Mouse (Mus musculus) CH12.LX (cell line): ENCODE results near the gene Rplp2. TPM values are rescaled to one million over a fixed set of nuclear protein-coding genes. Genes with fewer than 3 reads are reported as not detected.
A peak's percentile ranks its signal among the peaks of the same experiment; 100 is the strongest.

Experiments
- DNase-seq: peaks from one replicate; pipeline ENCODE4 v3.0.0-alpha.2; 2013; ENCODE audit errors: extremely low read depth
- H3K27ac ChIP-seq: 2 replicates; pipeline ENCODE4 v1.5.1; 2012; ENCODE audit warnings: low read depth, mild to moderate bottlenecking, control low read depth, moderate library complexity; ENCODE audit not compliant: insufficient read depth
- H3K27me3 ChIP-seq: replicated peaks from 2 replicates; pipeline ENCODE3; 2012; ENCODE audit warnings: inconsistent platforms
- H3K36me3 ChIP-seq, 2 experiments: replicated peaks in 1 of 2; 2 replicates each; pipeline versions ENCODE3 to v1.6.1; 2012; ENCODE audit warnings: inconsistent platforms in 1 of 2, low read length in 1 of 2, mild to moderate bottlenecking in 1 of 2, mixed read lengths in 1 of 2, moderate library complexity in 1 of 2; ENCODE audit not compliant: control insufficient read depth in 1 of 2, insufficient read depth in 1 of 2
- H3K4me1 ChIP-seq, 2 experiments: 2 replicates each; pipeline ENCODE4 v1.6.1; 2012; ENCODE audit warnings: inconsistent platforms in 1 of 2, moderate library complexity in 1 of 2; ENCODE audit not compliant: insufficient read depth in 2 of 2, control insufficient read depth in 1 of 2
- H3K4me2 ChIP-seq: 2 replicates; pipeline ENCODE4 v1.6.1; 2012; ENCODE audit warnings: low read depth, mild to moderate bottlenecking, control low read depth; ENCODE audit not compliant: poor library complexity, insufficient read depth, severe bottlenecking
- H3K4me3 ChIP-seq, 3 experiments: fragments of 150-350 bp in 1 of 3; sonication (generic) in 1 of 3; replicated peaks in 1 of 3; 2 replicates each; pipeline versions ENCODE3 to v1.5.1; 2011 to 2012; ENCODE audit warnings: low read depth in 2 of 3, low read length in 2 of 3, mild to moderate bottlenecking in 2 of 3, moderate library complexity in 2 of 3, control low read depth in 1 of 3, improper control_type of control experiment in 1 of 3, inconsistent platforms in 1 of 3, mixed read lengths in 1 of 3; ENCODE audit not compliant: poor library complexity in 1 of 3
- H3K79me2 ChIP-seq: replicated peaks from 2 replicates; pipeline ENCODE4 v1.6.1; 2012; ENCODE audit warnings: mild to moderate bottlenecking, moderate library complexity; ENCODE audit not compliant: control insufficient read depth, poor library complexity, insufficient read depth, severe bottlenecking; ENCODE audit errors: extremely low read depth
- H3K9ac ChIP-seq: 2 replicates; pipeline ENCODE4 v1.6.1; 2012; ENCODE audit warnings: low read depth, mild to moderate bottlenecking, control low read depth, moderate library complexity; ENCODE audit not compliant: insufficient read depth
- H3K9me3 ChIP-seq: replicated peaks from 2 replicates; pipeline ENCODE3; 2012; ENCODE audit warnings: low read length, inconsistent platforms, mixed read lengths
- CHD1 ChIP-seq: IDR thresholded peaks from 2 replicates; pipeline ENCODE4 v1.6.1; 2012; ENCODE audit warnings: low read depth, low read length, improper control_type of control experiment, inconsistent platforms
- CTCF ChIP-seq, 2 experiments: IDR thresholded peaks in 1 of 2; conservative IDR thresholded peaks in 1 of 2; 2 replicates each; pipeline ENCODE4 v1.5.1; 2011 to 2012; ENCODE audit warnings: low read depth in 2 of 2, low read length in 2 of 2, improper control_type of control experiment in 1 of 2, inconsistent platforms in 1 of 2, mild to moderate bottlenecking in 1 of 2, moderate library complexity in 1 of 2
- ELF1 ChIP-seq: IDR thresholded peaks from 2 replicates; pipeline ENCODE4 v1.6.1; 2014; ENCODE audit warnings: low read depth, mild to moderate bottlenecking, inconsistent platforms, low read length, improper control_type of control experiment
- EP300 ChIP-seq: IDR thresholded peaks from 2 replicates; pipeline ENCODE4 v1.6.1; 2011; ENCODE audit warnings: low read length, improper control_type of control experiment
- HCFC1 ChIP-seq: IDR thresholded peaks from 2 replicates; pipeline ENCODE4 v1.6.1; 2012; ENCODE audit warnings: low read depth, mild to moderate bottlenecking, inconsistent platforms, low read length, improper control_type of control experiment
- KAT2A ChIP-seq: IDR thresholded peaks from 2 replicates; pipeline ENCODE4 v1.6.1; 2012; ENCODE audit warnings: low read length, improper control_type of control experiment, inconsistent platforms; ENCODE audit not compliant: insufficient replicate concordance
- MAFK ChIP-seq: IDR thresholded peaks from 2 replicates; pipeline ENCODE4 v1.6.1; 2011; ENCODE audit warnings: low read length, improper control_type of control experiment; ENCODE audit not compliant: insufficient replicate concordance
- MAZ ChIP-seq: IDR thresholded peaks from 2 replicates; pipeline ENCODE4 v1.6.1; 2012; ENCODE audit warnings: low read depth, mild to moderate bottlenecking, inconsistent platforms, low read length, improper control_type of control experiment, moderate library complexity
- MEF2A ChIP-seq: IDR thresholded peaks from 2 replicates; pipeline ENCODE4 v1.6.1; 2014; ENCODE audit warnings: low read depth, mild to moderate bottlenecking, inconsistent platforms, low read length, improper control_type of control experiment, borderline replicate concordance
- MXI1 ChIP-seq: IDR thresholded peaks from 2 replicates; pipeline ENCODE4 v1.6.1; 2011; ENCODE audit warnings: mild to moderate bottlenecking, low read depth, low read length, improper control_type of control experiment
- MYC ChIP-seq: IDR thresholded peaks from 2 replicates; pipeline ENCODE4 v1.6.1; 2011; ENCODE audit warnings: low read depth, mild to moderate bottlenecking, improper control_type of control experiment, low read length
- NELFE ChIP-seq: IDR thresholded peaks from 2 replicates; pipeline ENCODE4 v1.6.1; 2011; ENCODE audit warnings: low read depth, low read length, improper control_type of control experiment
- PAX5 ChIP-seq: IDR thresholded peaks from 2 replicates; pipeline ENCODE4 v1.6.1; 2012; ENCODE audit warnings: low read length, inconsistent platforms, mixed read lengths
- POLR2AphosphoS2 ChIP-seq: IDR thresholded peaks from 2 replicates; pipeline ENCODE4 v1.6.1; 2011; ENCODE audit warnings: low read depth, low read length, improper control_type of control experiment
- RAD21 ChIP-seq: IDR thresholded peaks from 2 replicates; pipeline ENCODE4 v1.6.1; 2011; ENCODE audit warnings: low read depth, mild to moderate bottlenecking, low read length, improper control_type of control experiment, moderate library complexity
- RCOR1 ChIP-seq: conservative IDR thresholded peaks from 2 replicates; pipeline ENCODE4 v1.6.1; 2012; ENCODE audit warnings: low read depth, mild to moderate bottlenecking, inconsistent platforms, low read length, improper control_type of control experiment
- SIN3A ChIP-seq: IDR thresholded peaks from 2 replicates; pipeline ENCODE4 v1.6.1; 2012; ENCODE audit warnings: low read length, improper control_type of control experiment, inconsistent platforms
- SMC3 ChIP-seq: IDR thresholded peaks from 2 replicates; pipeline ENCODE4 v1.6.1; 2011; ENCODE audit warnings: low read depth, low read length, improper control_type of control experiment
- TBP ChIP-seq: conservative IDR thresholded peaks from 2 replicates; pipeline ENCODE4 v1.6.1; 2011; ENCODE audit warnings: low read depth, low read length, improper control_type of control experiment
- TCF12 ChIP-seq: IDR thresholded peaks from 2 replicates; pipeline ENCODE4 v1.6.1; 2014; ENCODE audit warnings: low read depth, mild to moderate bottlenecking, inconsistent platforms, low read length, improper control_type of control experiment
- UBTF ChIP-seq: IDR thresholded peaks from 2 replicates; pipeline ENCODE4 v1.6.1; 2012; ENCODE audit warnings: low read depth, mild to moderate bottlenecking, inconsistent platforms, low read length, improper control_type of control experiment, moderate library complexity
- USF1 ChIP-seq: IDR thresholded peaks from 2 replicates; pipeline ENCODE4 v1.6.1; 2014; ENCODE audit warnings: low read depth, mild to moderate bottlenecking, inconsistent platforms, low read length, improper control_type of control experiment
- ZKSCAN1 ChIP-seq: IDR thresholded peaks from 2 replicates; pipeline ENCODE4 v1.6.1; 2012; ENCODE audit warnings: low read depth, inconsistent platforms, low read length, improper control_type of control experiment, borderline replicate concordance
- ZMIZ1 ChIP-seq: IDR thresholded peaks from 2 replicates; pipeline ENCODE4 v1.6.1; 2012; ENCODE audit warnings: low read depth, mild to moderate bottlenecking, inconsistent platforms, low read length, improper control_type of control experiment
- dilution Hi-C: fragments of 300-500 bp; cut with MboI; formaldehyde crosslinking; loops from 2 replicates; pipeline ENCODE4 v1.14.3; 2020; ENCODE audit warnings: low sequenced_read_pairs; ENCODE audit not compliant: extremely low pct_unique_long_range_greater_than_20kb, extremely low pct_ligation_motif_present
- in situ Hi-C: fragments of 300-500 bp; cut with MboI; formaldehyde crosslinking; loops from 3 replicates; pipeline ENCODE4 v1.14.3; 2019; ENCODE audit warnings: low sequenced_read_pairs, low pct_ligation_motif_present, low pct_unique_long_range_greater_than_20kb, mixed read lengths
- polyA plus RNA-seq: library from polyadenylated mRNA; unstranded; fragments of >175 nt; gene quantifications from 2 replicates; pipeline ENCODE4 v1.2.1, GENCODE M21; 2012; ENCODE audit warnings: low read depth; ENCODE audit not compliant: insufficient read length
- total RNA-seq, 2 experiments: library from RNA; depleted of rRNA; stranded (reverse); fragments of 300-350 nt in 1 of 2; fragments of >200 nt in 1 of 2; gene quantifications; 2 replicates each; pipeline ENCODE4 v1.2.3; 2012 to 2014

The Rplp2 gene
- total and polyA plus RNA-seq, 3 experiments: 791 to 3,416 (median 2,025) TPM

- TF ChIP-seq UBTF (no peak), SMC3 (peak; percentile 90), SIN3A (peak; percentile 68), ZKSCAN1 (no peak), MXI1 (peak; percentile 68), MAZ (peak; percentile 78), MEF2A (peak; percentile 80; the same call in 1 of the 2 replicates), CHD1 (no peak), EP300 (peak; percentile 74), POLR2AphosphoS2 (no peak), CTCF (conservative IDR thresholded peaks at IDR 0.05 in 1 of 2, IDR thresholded peaks at IDR 0.05 in 1 of 2; ENCODE audit: low read depth in 2 of 2, low read length in 2 of 2) (peak; percentile 95), TBP (no peak), MAFK (peak; percentile 70; the same call in 1 of the 2 replicates)
- TF ChIP-seq, all 38 proteins: peak for 23
Observed at GRCm38 (mm10) chr7:141480842-141481497, 33.8 kb downstream of the Rplp2 start (continued).

GRCm38 (mm10) chr7:141481498-141482401, 34.6 kb downstream of the Rplp2 start:
- no peak for TF ChIP-seq RCOR1
- no peak for TF ChIP-seq HCFC1
- TF ChIP-seq MAFK: no peak
- TF ChIP-seq CTCF (conservative IDR thresholded peaks at IDR 0.05 in 1 of 2, IDR thresholded peaks at IDR 0.05 in 1 of 2; ENCODE audit: low read depth in 2 of 2, low read length in 2 of 2): peak in 1 of 2 experiments; percentile 60; a peak in 2 of 4 replicates
- peak; percentile 58; the same call in 1 of the 2 replicates for TF ChIP-seq UBTF
- no peak for TF ChIP-seq NELFE
- TF ChIP-seq KAT2A: no peak
- TF ChIP-seq TCF12: no peak
- TF ChIP-seq SMC3: peak; percentile 44
- TF ChIP-seq TBP: no peak
- peak; percentile 5 for TF ChIP-seq RAD21
- no peak for TF ChIP-seq USF1
- TF ChIP-seq MYC: no peak
- TF ChIP-seq EP300: no peak
- TF ChIP-seq ZMIZ1: no peak
- no peak for TF ChIP-seq SIN3A
- TF ChIP-seq PAX5: no peak
- TF ChIP-seq ELF1: no peak
- TF ChIP-seq, all 38 proteins: peak for 4
- peak overlapping the region; percentile 88 for H3K4me2 ChIP-seq
- H3K27me3 ChIP-seq: no peaks in the 10 kb centered on the region
- DNase-seq: peak; percentile 24
- H3K4me1 ChIP-seq: peaks cover 11 to 39% of the 10 kb centered on the region in 2 experiments
- H3K9me3 ChIP-seq: no peaks in the 10 kb centered on the region
- in situ Hi-C loops (loop anchor here (5.0 kb wide), 1 partner anchor 46 kb away; no protein-coding TSS in a partner anchor), dilution Hi-C loops (no loop called here)
- peak overlapping the region; percentile 26; the same call in 1 of the 2 replicates for H3K9ac ChIP-seq
- no peaks in the 10 kb centered on the region for H3K79me2 ChIP-seq
- peak overlapping the region in 2 of 3 experiments; percentile 16 to 64 for H3K4me3 ChIP-seq
- H3K27ac ChIP-seq: no peak overlapping the region
- peaks cover 0 to 39% of the 10 kb centered on the region in 2 experiments for H3K36me3 ChIP-seq
